Mouse (Mus musculus): ENCODE measurements around the gene Cry1.
A peak's percentile ranks its signal among the peaks of the same experiment; 100 is the strongest.

Gene Cry1

DNA sequence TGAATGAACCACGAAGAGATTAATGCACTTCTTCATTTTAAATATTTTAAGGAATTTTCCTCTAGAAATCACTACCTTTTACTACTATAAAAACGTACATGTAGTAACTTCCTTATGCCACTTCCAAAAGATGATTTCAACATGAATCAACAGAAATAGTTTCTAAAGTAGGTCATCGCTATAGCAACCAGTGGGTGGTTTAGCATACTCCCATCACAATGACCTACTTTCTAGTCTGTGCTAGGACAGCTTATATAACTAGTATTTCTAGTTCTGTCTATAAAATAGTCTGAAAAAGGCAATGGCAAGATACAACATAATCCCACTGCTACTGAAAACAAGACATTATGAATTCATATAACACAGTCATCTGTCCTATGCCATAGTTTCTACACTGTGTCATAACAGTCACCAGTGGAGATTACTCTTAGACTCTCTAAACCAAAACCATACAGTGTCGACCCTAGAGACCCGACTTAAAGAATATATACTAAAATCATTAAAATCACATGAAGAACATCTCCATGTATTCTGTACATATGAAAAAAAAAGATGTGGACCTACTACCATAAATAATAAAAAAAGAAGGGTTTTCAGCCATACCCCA lies 23.0 kb downstream of the Cry1 start:
- no peak for DNase-seq (ENCODE audit: low spot score in 2 of 2)

DNA sequence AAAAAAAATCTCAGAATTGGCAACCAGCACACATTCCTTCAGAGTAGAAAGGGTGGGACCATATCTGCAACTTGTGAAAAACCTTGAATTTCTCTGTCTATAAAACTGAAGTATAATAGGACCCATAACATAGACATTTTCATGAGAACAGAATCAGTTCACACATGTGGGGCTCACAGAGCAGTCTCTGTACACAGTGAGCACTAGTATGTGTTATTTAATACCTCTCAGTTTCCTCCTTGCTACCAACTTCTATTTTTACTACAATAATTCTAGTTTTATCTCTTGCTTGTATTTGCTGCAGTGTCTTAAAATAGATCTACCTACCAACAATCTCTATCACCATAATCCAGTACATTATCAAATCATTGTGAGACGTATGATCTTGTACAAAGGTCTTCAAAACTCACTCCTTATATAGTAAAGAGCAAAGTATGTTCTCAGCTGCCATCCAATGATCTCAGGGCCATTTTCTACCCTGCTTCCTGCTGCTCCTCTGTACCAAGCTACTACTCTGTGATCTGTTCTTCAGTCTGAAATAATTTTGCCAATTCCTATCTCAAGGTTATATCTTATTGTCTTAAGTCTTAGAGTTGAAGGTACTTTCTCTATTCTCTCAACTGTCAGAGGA lies 24.8 kb downstream of the Cry1 start:
- DNase-seq (ENCODE audit: low spot score in 2 of 2), result no peak

DNA sequence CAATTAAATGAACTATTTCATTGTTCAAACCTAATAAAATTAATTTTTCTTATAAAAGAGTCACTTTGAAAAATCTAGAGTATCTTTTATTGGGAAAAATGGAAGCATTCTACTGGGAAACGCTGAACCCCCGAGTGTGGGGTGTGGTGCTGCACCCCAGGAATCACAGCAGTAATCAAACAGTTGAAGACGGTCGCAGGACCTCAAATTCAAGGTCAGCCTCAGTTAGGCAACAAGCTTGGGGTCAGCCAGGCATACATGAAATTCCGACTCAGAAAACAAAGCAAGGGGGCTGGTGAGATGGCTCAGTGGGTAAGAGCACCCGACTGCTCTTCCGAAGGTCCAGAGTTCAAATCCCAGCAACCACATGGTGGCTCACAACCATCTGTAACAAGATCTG lies 27.4 kb downstream of the Cry1 start:
- no peak for DNase-seq (ENCODE audit: low spot score in 2 of 2)

DNA sequence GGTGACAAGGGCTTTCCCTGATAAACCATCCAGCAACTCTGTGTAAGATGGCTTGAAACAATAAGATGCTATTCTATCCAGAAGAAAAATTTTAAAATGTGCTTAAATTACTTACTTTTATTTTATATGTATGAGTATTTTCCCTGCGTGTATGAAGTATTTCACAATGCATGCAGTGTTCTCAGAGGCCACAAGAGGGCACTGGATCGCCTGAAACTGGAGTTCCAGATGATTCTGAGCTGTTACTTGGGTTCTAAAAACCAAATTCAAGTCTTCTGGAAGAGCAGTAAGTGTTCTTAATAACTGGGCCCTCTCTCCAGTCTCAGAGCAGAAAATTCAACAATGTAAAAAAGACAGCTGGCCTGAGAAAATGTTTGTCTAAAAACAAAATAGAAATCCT lies 30.7 kb downstream of the Cry1 start:
- DNase-seq (ENCODE audit: low spot score in 2 of 2), result peak; percentile 35 to 45

DNA sequence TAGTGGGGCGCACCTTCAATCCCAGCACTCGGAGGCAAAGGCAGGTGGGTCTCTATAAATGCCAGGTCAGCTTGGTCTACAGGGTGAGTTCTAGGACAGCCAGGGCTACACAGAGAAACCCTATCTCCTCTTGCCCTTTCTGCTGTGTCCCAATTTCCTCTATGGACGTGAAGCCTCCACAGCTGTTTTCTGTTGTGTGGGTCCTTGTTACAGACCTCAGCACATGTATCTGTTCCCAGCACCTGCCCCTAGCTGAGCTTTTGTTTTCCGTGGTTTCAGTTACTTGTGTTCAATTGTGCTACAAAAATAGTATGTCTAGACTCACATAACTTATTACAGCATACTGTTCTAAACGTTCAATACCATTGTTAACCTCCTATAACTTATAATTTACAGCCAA lies 35.6 kb downstream of the Cry1 start:
- no peak for DNase-seq (ENCODE audit: low spot score in 2 of 2)

DNA sequence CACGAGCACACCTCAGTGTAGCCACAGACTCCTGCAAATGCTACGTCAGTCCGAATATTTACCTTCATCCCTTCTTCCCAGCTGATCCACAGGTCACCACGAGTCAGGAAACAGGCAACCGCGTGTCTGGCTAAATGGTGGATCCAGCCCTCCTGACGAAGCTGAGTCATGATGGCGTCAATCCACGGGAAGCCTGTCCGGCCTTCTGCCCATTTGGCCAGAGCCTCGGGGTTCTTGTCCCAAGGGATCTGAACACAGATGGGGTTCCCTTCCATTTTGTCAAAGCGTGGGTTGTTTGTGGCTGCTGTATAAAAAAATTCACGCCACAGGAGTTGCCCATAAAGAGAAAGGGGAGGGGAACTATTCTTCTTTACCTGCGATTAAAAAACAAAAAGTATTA lies 38.6 kb downstream of the Cry1 start:
- DNase-seq (ENCODE audit: low spot score in 2 of 2), result no peak

DNA sequence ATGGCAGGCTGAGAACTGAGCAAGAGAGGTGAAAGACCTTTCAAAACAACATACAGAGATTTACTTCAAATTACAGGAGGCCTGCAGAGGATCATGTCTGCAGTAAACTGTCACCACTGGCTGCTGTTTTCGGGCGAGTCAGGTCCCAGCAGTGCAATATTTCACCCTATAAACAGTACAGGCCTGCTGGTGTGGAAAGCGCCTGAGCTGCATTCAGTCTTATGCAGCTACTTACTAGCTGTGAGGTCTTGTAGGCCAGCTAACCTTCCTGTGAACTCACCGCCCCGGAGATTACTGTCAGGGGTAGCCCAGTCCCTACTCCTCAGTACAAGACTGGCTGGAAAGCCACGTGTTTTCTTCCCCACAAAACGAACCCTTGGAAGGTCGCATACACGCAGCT lies 43.4 kb downstream of the Cry1 start:
- DNase-seq (ENCODE audit: low spot score in 2 of 2), result no peak

DNA sequence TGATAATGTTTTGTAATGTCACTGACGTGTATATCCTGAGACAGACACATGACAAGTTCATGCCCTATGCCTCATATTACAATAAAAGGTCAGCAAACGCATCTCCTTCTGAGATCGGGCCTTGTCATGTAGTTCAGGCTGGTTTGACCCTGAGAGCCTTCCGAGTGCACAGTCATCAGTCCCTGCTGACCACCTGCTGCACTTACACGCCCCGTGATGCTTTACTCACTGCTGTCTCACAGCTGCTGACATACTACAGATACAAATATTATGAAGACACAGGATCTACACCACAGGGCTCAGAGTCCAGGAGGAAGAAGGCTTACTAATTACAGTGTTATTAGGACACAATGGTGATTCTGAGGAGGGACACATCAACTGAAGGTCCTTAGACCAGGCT lies 48.3 kb downstream of the Cry1 start:
- no peak for DNase-seq (ENCODE audit: low spot score in 2 of 2)

DNA sequence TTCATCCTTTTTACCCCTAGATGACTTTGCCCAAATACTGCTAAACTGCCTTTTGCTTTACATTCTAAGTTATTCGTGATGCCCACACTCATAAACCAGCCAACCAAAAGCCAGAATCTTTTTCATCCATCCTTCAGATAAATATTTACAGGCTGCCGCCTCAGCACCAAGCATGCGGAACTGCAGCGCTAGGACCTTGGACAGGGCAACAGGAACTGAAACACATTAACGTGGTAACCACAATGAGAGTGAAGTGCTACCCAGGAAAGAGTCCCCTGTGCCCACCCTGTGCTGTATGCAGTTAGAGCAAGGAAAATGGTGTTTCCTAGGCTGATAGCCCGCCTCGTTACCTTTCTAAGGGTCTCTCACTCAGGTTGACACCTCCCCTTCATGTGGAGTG lies 56.4 kb downstream of the Cry1 start:
- peak; percentile 13 to 25 for DNase-seq (ENCODE audit: low spot score in 2 of 2)

DNA sequence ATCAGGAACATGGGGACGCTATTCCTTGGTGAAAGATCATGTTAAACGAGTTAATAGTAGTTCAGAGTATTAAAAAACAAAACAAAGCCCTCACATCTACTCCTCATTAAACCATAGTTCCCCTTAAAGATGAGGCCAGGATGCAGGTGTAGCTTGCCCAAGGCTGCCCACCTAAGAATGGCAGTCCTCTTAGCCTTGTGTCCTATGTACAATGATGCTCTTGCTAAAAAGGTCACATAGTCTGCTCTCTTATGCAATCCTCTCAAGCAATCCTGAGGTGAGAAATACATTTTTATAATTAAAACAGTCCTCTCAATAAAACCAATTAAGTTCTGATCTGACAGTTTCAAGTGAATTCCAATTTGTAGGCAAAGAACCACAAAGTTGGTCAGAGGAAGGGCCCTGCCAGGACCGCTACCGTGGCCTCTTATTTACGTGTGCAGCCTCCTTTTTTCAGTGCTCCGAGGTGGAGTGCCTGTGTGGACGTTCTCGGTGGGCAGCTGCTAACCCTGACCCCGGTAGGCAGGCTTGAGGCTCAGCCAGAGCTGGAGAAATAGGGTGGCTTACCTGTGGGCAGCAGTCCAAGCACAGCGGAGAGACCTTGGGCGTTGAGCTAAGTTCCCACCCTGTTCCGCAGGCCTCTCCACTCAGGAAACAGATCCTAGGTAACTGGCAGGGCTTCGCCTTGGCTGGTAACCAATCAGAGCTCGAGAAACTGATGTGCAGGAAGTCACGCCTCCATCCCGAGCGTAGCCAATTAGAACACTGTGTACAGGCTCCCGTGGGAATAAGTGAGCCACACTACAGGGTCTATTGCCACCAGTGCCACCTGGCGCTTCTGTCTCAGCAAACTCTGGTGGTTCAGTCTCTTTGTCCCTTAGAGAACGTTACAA lies 57.2 kb downstream of the Cry1 start, which contains the start of gene Mterf2:
Gene Mterf2, minus strand, starts transcription at position 633 of the 893 bp plus-strand sequence.
- peak; percentile 68 to 89 for DNase-seq (ENCODE audit: low spot score in 2 of 2)

DNA sequence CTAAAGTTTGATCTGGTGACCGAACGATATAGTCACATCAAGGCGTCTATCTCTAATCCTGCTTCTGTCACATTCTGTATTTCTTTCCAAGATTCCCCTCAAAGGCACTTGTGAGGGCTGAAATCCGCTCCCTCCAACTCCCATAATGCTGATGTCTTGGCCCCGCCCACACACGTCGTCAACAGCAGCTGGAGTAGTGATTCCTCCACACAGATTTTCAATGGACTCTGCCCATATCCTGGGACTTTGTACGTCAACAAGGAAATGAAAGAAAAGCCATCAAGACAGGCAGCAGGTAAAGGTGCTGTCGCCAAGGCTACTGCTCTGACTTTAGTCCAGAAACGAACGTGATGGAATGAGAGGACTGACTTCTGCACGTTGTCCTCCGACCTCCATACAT lies 59.7 kb downstream of the Cry1 start:
- DNase-seq (ENCODE audit: low spot score in 2 of 2), result no peak

DNA sequence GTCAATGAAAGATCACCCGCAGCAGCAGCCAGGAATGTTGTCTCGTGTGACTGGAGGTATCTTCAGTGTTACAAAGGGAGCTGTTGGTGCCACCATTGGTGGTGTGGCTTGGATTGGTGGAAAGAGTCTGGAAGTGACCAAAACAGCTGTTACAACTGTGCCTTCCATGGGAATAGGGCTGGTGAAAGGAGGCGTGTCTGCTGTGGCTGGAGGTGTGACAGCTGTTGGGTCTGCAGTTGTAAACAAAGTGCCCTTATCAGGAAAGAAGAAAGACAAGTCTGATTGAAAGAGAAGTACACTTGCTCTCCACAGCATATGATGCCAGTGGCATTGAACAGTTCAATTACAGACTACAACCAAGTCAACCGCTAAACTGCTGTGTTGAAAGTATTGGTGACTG lies 70.5 kb downstream of the Cry1 start:
- no peak for DNase-seq (ENCODE audit: low spot score in 2 of 2)

DNA sequence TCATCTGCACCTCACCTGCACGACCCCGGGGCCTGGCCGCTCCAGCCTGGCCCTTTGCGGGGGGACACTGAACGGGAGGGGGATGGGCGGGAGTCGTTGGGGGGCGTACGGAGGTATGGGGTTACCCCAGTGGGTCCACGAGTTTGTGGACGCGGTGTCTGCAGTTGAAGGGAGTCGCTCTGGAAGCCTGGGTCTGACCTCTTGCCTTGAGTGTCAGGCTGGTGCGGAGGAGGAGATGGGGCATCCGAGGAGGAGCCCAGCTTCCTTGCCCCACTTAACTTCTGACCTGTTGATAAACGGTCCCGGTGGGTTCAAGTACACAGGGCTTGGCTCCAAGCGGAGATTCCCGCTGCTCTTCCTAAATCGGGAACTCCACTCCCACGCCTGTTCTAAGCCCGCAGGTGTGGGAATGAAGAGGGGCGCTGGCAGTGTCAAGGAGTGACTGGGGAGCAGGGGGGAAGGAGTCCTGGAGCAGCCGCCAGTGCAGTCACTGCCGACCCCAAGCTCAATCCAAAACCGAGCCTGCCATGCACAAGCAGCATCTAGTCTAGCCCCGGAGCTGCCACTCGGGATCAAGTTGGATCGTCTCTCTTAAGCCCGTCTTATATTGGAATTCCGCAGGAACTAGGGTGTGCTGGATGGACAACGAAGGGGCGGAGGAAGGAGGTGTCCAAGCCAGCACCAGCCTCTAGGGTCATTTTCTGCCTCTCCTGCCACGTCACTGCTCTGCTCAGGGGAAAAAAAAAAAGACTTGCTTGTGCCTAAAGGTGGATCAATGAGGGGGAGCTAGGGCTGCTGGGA lies 81.6 kb downstream of the Cry1 start:
- peak in 1 of 2 experiments; percentile 33 for DNase-seq (ENCODE audit: low spot score in 2 of 2)

DNA sequence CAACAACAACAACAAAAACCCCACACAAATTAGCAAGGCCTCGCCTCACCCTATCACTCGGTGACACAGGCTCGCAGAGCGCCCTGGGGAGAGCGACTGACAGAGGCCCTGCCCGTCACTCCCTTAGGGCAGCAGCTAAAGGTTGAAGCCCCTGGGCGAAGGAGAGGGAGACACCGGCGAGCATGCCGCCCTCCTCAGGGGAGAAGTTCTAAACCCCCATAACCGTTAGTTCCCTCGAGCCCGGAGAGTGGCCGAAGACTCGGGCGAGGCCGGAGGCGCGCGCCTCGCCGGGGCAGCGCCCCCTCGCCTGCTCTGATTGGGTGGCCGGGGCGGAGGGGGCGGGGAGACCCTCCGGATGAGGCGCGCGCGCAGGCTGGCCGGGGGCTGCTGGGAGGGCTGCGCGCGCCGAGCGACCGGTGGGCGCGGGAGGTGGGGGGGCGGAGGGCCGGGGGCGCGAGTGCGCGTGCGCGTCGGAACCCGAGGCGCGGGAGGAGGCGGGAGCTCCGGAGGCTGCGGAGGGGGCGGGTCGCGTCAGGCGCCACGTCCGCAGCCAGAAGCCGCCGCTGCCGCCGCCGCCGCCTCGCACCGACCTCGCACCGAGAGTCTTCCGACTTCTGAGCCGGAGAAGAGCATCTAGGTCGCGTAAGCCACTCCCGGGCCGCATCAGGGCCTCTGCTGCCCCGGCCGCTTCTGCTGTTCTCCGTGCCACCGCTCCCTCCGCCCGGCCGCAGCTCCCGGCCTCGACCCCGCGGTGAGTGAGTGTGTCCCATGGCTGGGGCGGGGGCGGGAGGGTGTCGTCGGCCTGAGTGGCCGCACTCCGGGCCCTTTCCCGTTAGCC lies 82.4 kb downstream of the Cry1 start, which contains the start of the genes Fhl4 and Tmem263:
Gene Fhl4, minus strand, starts transcription at position 249 of the 838 bp plus-strand sequence.
Gene Tmem263, plus strand, starts transcription at position 381 of the 838 bp plus-strand sequence.
- DNase-seq (ENCODE audit: low spot score in 2 of 2), result peak; percentile 60 to 66

DNA sequence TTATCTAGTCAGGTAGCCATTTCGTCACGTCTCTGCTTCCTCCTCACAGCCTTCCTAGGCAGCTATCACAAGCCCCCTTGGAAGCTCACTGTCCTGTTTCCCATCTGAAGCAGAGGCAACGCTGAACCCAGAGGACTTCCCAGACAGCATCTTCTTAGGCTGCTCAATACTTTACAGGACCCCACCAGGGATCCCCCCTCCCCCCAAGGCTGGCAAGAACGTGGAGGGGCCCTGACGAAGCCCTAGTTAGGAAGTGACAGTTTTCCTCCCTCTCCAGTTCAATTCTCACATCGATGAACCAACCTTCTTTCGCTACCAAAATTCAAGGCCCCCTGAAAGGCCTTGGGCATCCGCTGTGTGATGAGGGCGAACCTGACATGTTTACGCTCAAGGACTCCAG lies 83.0 kb downstream of the Cry1 start:
- DNase-seq (ENCODE audit: low spot score in 2 of 2), result no peak

Measured in urinary bladder, adult 18-20 months (tissue).